Mouse (Mus musculus): Measurements from ENCODE around the gene Tnmd.

Tnmd gene

DNA sequence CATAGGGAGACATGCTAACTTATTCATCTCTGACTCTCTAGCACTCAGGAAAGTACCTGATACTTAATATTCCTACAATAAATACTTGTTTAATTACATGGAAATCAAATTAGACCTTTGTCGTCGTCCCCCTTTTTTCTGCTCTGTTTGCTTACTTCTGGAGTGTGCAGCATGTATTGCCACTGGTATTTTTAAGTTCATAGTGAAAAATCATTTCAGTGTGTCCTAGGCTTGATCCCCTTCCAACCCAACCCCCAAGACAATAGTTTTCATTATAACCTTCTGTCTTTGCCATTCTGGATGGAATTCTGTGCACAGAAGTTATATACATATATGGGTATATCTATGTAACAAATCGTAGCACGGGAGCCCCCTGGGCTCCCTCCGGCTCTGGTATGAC is at the start of gene Tnmd:
Tnmd (plus strand) TSS at position 301 of the 400 bp plus-strand sequence.
- no peak for DNase-seq (ENCODE audit: low read depth, low spot score)

- no peak for DNase-seq (ENCODE audit: low read depth, low spot score)
These were observed 2.9 kb downstream of the Tnmd start for GRCm38 (mm10) chrX:133853637-133854036.

- DNase-seq (ENCODE audit: low read depth, low spot score) = no peak
These were observed 19.0 kb downstream of the Tnmd start for GRCm38 (mm10) chrX:133869743-133870142.

GRCm38 (mm10) chrX:133887308-133887707 is 36.5 kb downstream of the Tnmd start:
- DNase-seq (ENCODE audit: low read depth, low spot score) = no peak

GRCm38 (mm10) chrX:133888111-133888510 is 37.3 kb downstream of the Tnmd start:
- no peak for DNase-seq (ENCODE audit: low read depth, low spot score)

- peak; percentile 84 for DNase-seq (ENCODE audit: low read depth, low spot score)
These were observed 47.3 kb downstream of the Tnmd start, which contains the start of gene Tspan6 for GRCm38 (mm10) chrX:133898014-133898542. Gene Tspan6, minus strand, starts transcription at chrX:133898429.

- no peak for DNase-seq (ENCODE audit: low read depth, low spot score)
These were observed 57.5 kb downstream of the Tnmd start, which contains the start of gene Srpx2 for GRCm38 (mm10) chrX:133908261-133908660. Gene Srpx2, plus strand, starts transcription at chrX:133908426.

DNA sequence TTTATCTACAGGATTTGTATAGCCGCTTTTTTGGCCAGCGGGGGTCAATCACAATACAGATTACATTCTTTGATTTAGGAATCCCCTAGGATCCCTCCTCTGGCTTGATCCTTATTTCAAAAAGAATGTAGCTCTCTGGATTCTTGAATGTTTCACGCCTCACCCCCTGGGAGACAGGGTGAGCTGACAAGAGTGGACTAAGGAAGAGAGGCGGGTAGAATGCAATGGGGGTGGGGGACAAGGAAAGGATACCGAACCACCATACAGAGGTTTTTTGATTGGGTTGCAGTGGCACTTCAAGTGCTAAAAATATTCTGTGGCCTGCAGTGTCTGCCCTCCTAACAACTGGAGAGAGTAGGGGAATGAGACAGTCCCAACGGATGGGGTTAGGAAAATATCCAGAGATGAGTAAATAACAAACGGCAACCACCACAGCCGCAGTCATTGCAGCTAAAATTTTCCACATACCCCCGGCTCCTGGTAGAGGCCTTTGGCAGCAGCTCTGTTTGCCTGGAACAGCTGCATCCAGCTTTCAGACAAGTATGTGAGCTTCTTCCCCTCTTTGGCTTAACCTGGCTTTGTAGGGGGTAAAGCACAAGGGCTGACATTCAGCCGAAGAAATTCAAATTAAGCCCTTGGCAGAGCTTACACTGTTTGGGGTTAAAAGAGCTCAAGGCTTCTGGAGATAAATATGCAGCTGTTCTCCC is 60.8 kb downstream of the Tnmd start:
- no peak for DNase-seq (ENCODE audit: low read depth, low spot score)

GRCm38 (mm10) chrX:133913006-133913405 is 62.2 kb downstream of the Tnmd start:
- no peak for DNase-seq (ENCODE audit: low read depth, low spot score)

- no peak for DNase-seq (ENCODE audit: low read depth, low spot score)
These were observed 63.4 kb downstream of the Tnmd start for GRCm38 (mm10) chrX:133914219-133914618.
